Mouse (Mus musculus): ENCODE measurements around the gene Tm4sf4.

GRCm38 (mm10) chr3:57458652-57459051, 33.5 kb downstream of the Tm4sf4 start:
- TF ChIP-seq MAX (IDR thresholded peaks at IDR 0.05; ENCODE audit: low read depth): no peak
- TF ChIP-seq POLR2A (IDR thresholded peaks at IDR 0.05; ENCODE audit: insufficient read length, low read depth): no peak
- TF ChIP-seq USF1 (IDR thresholded peaks at IDR 0.05; ENCODE audit: low read depth): no peak
- no peak for TF ChIP-seq MYOD1 (IDR thresholded peaks at IDR 0.05; ENCODE audit: control insufficient read depth in 1 of 3, insufficient read length in 2 of 3, low read depth in 2 of 3)
- TF ChIP-seq REST (IDR thresholded peaks at IDR 0.05; ENCODE audit: insufficient read depth, insufficient read length): no peak
- no peak for TF ChIP-seq MYOG (IDR thresholded peaks at IDR 0.05; ENCODE audit: control insufficient read depth in 1 of 3, insufficient read depth in 1 of 3, insufficient read length in 2 of 3, low read depth in 2 of 3)
